Mouse (Mus musculus) liver, embryonic 14.5 days (tissue): ENCODE data around the gene Rbm28. TPM values are rescaled to one million over a fixed set of nuclear protein-coding genes. Genes with fewer than 3 reads are reported as not detected.

Experiments used
- ATAC-seq: fragments of 200-750 bp; cut with Nextera tagmentation; 2 replicates; pipeline ENCODE4 v1.8.0; 2017; ENCODE audit warnings: moderate number of reproducible peaks, mild to moderate bottlenecking, moderate library complexity; ENCODE audit not compliant: insufficient read depth
- DNase-seq, 3 experiments: peaks; one replicate each; pipeline ENCODE4 v3.0.0-alpha.2; 2012 to 2013; ENCODE audit warnings: low read depth in 3 of 3, low spot score in 3 of 3
- H3K27ac ChIP-seq: fragments of 300-500 bp; sonication (generic); 2 replicates; pipeline ENCODE4 v1.5.1; 2014; ENCODE audit warnings: moderate library complexity, mild to moderate bottlenecking, control low read depth, inconsistent platforms
- H3K27me3 ChIP-seq: fragments of 300-500 bp; sonication (generic); 2 replicates; pipeline ENCODE4 v1.6.1; 2014; ENCODE audit warnings: mild to moderate bottlenecking, low read length, moderate library complexity; ENCODE audit not compliant: control insufficient read depth, insufficient read depth
- H3K36me3 ChIP-seq: fragments of 300-500 bp; sonication (generic); replicated peaks from 2 replicates; pipeline ENCODE4 v1.6.1; 2014; ENCODE audit warnings: low read depth; ENCODE audit not compliant: control insufficient read depth, insufficient read depth
- H3K4me1 ChIP-seq, 2 experiments: fragments of 200-500 bp in 1 of 2; fragments of 300-500 bp in 1 of 2; sonication (generic) in 1 of 2; replicated peaks; 2 replicates each; pipeline ENCODE4 v1.6.1; 2012 to 2014; ENCODE audit warnings: antibody characterized with exemption in 1 of 2, inconsistent platforms in 1 of 2, low read length in 1 of 2; ENCODE audit not compliant: control insufficient read depth in 2 of 2, insufficient read depth in 2 of 2
- H3K4me2 ChIP-seq: fragments of 300-500 bp; sonication (generic); 2 replicates; pipeline ENCODE4 v1.6.1; 2014; ENCODE audit warnings: low read depth, mild to moderate bottlenecking, control low read depth, moderate library complexity
- H3K4me3 ChIP-seq, 2 experiments: fragments of 200-500 bp in 1 of 2; fragments of 300-500 bp in 1 of 2; sonication (generic) in 1 of 2; 2 replicates each; pipeline ENCODE4 v1.5.1; 2012 to 2014; ENCODE audit warnings: low read depth in 2 of 2, low read length in 2 of 2, mild to moderate bottlenecking in 2 of 2, control low read depth in 1 of 2, inconsistent platforms in 1 of 2, moderate library complexity in 1 of 2; ENCODE audit not compliant: insufficient read depth in 1 of 2
- H3K9ac ChIP-seq: fragments of 300-500 bp; sonication (generic); replicated peaks from 2 replicates; pipeline ENCODE4 v1.6.1; 2014; ENCODE audit warnings: mild to moderate bottlenecking, control low read depth, moderate library complexity
- H3K9me3 ChIP-seq: fragments of 300-500 bp; sonication (generic); 2 replicates; pipeline ENCODE4 v1.6.1; 2016; ENCODE audit warnings: low read length, mixed read lengths; ENCODE audit not compliant: control insufficient read depth
- CTCF ChIP-seq: IDR thresholded peaks from 2 replicates; pipeline ENCODE4 v1.5.1; 2016; ENCODE audit warnings: antibody characterized with exemption, low read depth, control low read depth
- EP300 ChIP-seq: IDR thresholded peaks from 2 replicates; pipeline ENCODE4 v1.6.1; 2016; ENCODE audit warnings: antibody characterized with exemption, low read depth
- WGBS: fragments of 180-500 bp; shearing (Covaris S2); extraction: QIAGEN DNeasy Blood & Tissue Kit; methylation state at CpG from one replicate; pipeline ENCODE4 v1.1.7; 2014; ENCODE audit not compliant: insufficient replicate concordance; 5-methylcytosine and 5-hydroxymethylcytosine counted together
- polyA plus RNA-seq, 2 experiments: library from polyadenylated mRNA; depleted of rRNA in 1 of 2; stranded (reverse) in 1 of 2; unstranded in 1 of 2; fragments of >200 nt; fragmentation: Nextera tagmentation in 1 of 2; extraction: Ambion mirVana in 1 of 2; gene quantifications; 2 replicates each; pipeline versions ENCODE4 v1.2.1 to v1.2.3; 2012 to 2014

Gene Rbm28
- polyA plus RNA-seq, 2 experiments, result 9.9 to 11.6 TPM

DNA sequence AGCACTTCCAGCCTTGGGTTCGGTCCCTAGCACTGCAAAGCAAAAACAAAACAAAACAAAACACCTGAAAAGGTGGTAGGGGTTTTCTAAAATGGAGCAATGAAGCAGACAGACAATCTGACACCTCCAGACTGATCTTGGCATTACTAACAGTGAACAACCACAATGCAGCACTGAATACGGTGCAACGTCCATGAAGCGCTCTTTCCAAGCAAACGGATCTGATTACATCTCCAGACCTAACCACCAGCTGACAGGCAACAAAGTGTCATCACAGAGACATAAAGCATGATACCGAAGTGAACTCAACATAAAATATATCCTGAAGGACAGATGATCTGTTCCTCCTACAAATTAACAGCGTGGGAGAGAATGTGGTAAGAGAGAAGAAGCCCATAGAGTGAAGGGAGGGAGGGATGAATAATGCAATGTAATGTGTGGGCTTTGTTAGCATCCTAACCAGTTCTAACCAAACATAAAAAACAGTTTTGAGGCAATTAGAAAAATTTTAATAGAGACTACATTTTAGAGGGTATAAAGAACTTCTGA, 37.9 kb downstream of the Rbm28 start:
- Histone ChIP-seq H3K9ac (no peak overlapping the region), H3K9me3 (no peaks in the 10 kb centered on the region), H3K4me3 (no peak overlapping the region), H3K27ac (no peak overlapping the region), H3K4me1 (no peaks in the 10 kb centered on the region), H3K4me2 (no peak overlapping the region), H3K27me3 (no peaks in the 10 kb centered on the region), H3K36me3 (peaks cover 13% of the 10 kb centered on the region)
- TF ChIP-seq CTCF (no peak), EP300 (no peak)
- DNase-seq (no peak), ATAC-seq (no peak)
- WGBS, result 82% methylated on average over 7 of the region's 7 CpGs

DNA sequence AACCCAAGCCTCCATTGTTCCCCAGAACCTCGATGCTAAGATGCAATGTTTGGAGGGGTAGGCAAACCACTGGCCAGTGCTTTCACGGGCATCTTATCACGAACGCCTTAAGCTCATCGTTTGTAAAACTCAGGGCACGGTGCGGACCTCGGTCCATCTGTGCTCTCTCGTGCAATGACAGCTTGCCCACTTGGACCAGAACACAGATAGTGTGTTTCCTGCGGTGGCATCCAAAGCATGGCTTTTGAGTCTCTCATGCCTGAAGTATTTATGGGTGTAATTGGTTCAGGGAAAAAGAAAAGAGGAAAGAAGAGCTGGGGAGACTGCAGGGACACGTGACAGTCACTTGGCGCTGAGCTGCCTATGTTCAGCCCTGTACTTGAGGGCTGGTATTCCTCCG, 44.8 kb downstream of the Rbm28 start:
- DNase-seq, result no peak
- no peak for ATAC-seq
- no peak for TF ChIP-seq EP300
- no peak for TF ChIP-seq CTCF
- H3K9me3 ChIP-seq, result no peaks in the 10 kb centered on the region
- H3K4me1 ChIP-seq, result no peaks in the 10 kb centered on the region
- WGBS, result 68% methylated on average over 13 of the region's 13 CpGs
- H3K4me3 ChIP-seq, result no peak overlapping the region
- H3K27ac ChIP-seq, result no peak overlapping the region
- H3K36me3 ChIP-seq, result peaks cover 3% of the 10 kb centered on the region
- no peak overlapping the region for H3K4me2 ChIP-seq
- H3K27me3 ChIP-seq, result no peaks in the 10 kb centered on the region
- H3K9ac ChIP-seq, result no peak overlapping the region

GRCm38 (mm10) chr6:29118963-29119362, 45.8 kb downstream of the Rbm28 start:
- TF ChIP-seq EP300, result no peak
- Histone ChIP-seq H3K36me3 (no peaks in the 10 kb centered on the region), H3K27ac (no peak overlapping the region), H3K4me3 (no peak overlapping the region), H3K9ac (no peak overlapping the region), H3K4me1 (no peaks in the 10 kb centered on the region), H3K27me3 (no peaks in the 10 kb centered on the region), H3K9me3 (no peaks in the 10 kb centered on the region), H3K4me2 (no peak overlapping the region)
- 62% methylated on average over 4 of the region's 4 CpGs for WGBS
- no peak for ATAC-seq
- no peak for DNase-seq

GRCm38 (mm10) chr6:29118231-29118630, 46.6 kb downstream of the Rbm28 start:
- Histone ChIP-seq H3K4me1 (no peaks in the 10 kb centered on the region), H3K36me3 (no peaks in the 10 kb centered on the region), H3K9ac (no peak overlapping the region), H3K27me3 (no peaks in the 10 kb centered on the region), H3K9me3 (no peaks in the 10 kb centered on the region), H3K4me3 (no peak overlapping the region), H3K4me2 (no peak overlapping the region), H3K27ac (no peak overlapping the region)
- DNase-seq, result no peak
- no peak for ATAC-seq
- TF ChIP-seq EP300 (no peak), CTCF (no peak)

DNA sequence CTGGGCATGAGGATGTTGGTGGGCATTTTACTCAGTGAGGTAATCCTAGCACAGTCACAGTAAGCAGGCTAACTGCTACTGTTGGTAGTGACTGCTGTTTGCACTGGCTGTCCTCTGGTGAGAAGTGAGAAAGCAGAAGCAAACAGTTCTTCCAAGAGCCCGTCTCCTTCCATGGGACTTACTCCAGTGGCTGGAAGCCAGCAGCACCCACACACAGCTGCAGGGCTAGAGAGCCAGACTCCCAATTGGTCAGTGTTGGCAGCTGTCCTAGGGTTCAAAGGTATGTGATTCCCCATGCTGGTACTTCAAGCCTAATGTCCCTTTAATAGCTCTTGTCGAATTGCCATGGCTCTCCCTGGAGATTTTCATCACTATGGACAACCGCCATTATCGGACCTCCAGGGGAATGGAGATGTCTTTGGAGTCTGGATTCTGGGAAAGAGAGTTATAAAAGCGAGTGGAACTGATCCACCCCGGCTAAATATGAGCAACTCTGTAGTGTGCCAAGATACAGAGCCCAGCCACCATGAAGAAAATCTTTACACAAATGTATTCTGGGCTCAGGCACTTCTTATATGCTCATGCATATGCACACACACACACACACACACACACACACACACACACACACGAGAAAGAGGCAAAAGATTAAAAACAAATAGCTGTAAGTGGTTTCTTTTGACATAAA, 47.2 kb downstream of the Rbm28 start:
- DNase-seq, result no peak
- TF ChIP-seq EP300 (no peak), CTCF (no peak)
- H3K9ac ChIP-seq, result no peak overlapping the region
- no peak overlapping the region for H3K4me2 ChIP-seq
- H3K27ac ChIP-seq, result no peak overlapping the region
- no peak overlapping the region for H3K4me3 ChIP-seq
- WGBS, result 49% methylated on average over 7 of the region's 7 CpGs
- no peak for ATAC-seq
- H3K9me3 ChIP-seq, result no peaks in the 10 kb centered on the region
- no peaks in the 10 kb centered on the region for H3K36me3 ChIP-seq
- no peaks in the 10 kb centered on the region for H3K4me1 ChIP-seq
- no peaks in the 10 kb centered on the region for H3K27me3 ChIP-seq
